Mouse (Mus musculus) heart, embryonic 16.5 days (tissue): Measurements from ENCODE around the gene Arid1b. TPM values are rescaled to one million over a fixed set of nuclear protein-coding genes. Genes with fewer than 3 reads are reported as not detected.

Experiments used
- ATAC-seq: fragments of 200-750 bp; cut with Nextera tagmentation; replicated peaks from 2 replicates; pipeline ENCODE4 v1.8.0; 2017; ENCODE audit warnings: moderate number of reproducible peaks; ENCODE audit not compliant: insufficient read depth, low FRiP score; ENCODE audit errors: extremely low read depth
- H3K27ac ChIP-seq: fragments of 300-500 bp; sonication (generic); 2 replicates; pipeline ENCODE4 v1.5.1; 2014; ENCODE audit warnings: mild to moderate bottlenecking, low read length, control low read depth, moderate library complexity
- H3K27me3 ChIP-seq: fragments of 300-500 bp; sonication (generic); 2 replicates; pipeline ENCODE4 v1.6.1; 2014; ENCODE audit warnings: low read length, mixed read lengths; ENCODE audit not compliant: control insufficient read depth, insufficient read depth
- H3K36me3 ChIP-seq: fragments of 300-500 bp; sonication (generic); 2 replicates; pipeline ENCODE4 v1.6.1; 2014; ENCODE audit not compliant: control insufficient read depth, insufficient read depth
- H3K4me1 ChIP-seq: fragments of 300-500 bp; sonication (generic); 2 replicates; pipeline ENCODE4 v1.6.1; 2014; ENCODE audit warnings: low read length, mixed read lengths; ENCODE audit not compliant: control insufficient read depth, insufficient read depth
- H3K4me2 ChIP-seq: fragments of 300-500 bp; sonication (generic); 2 replicates; pipeline ENCODE4 v1.6.1; 2014; ENCODE audit warnings: low read depth, mild to moderate bottlenecking, control low read depth, low read length
- H3K4me3 ChIP-seq: fragments of 300-500 bp; sonication (generic); 2 replicates; pipeline ENCODE4 v1.5.1; 2014; ENCODE audit warnings: mild to moderate bottlenecking, control low read depth, low read length
- H3K9ac ChIP-seq: fragments of 300-500 bp; sonication (generic); 2 replicates; pipeline ENCODE4 v1.6.1; 2014; ENCODE audit warnings: low read length, control low read depth
- H3K9me3 ChIP-seq: fragments of 300-500 bp; sonication (generic); replicated peaks from 2 replicates; pipeline ENCODE4 v1.6.1; 2016; ENCODE audit warnings: low read length; ENCODE audit not compliant: control insufficient read depth
- WGBS: fragments of 180-500 bp; shearing (Covaris S2); extraction: QIAGEN DNeasy Blood & Tissue Kit; methylation state at CpG from one replicate; pipeline ENCODE4 v1.1.7; 2014; 5-methylcytosine and 5-hydroxymethylcytosine counted together
- polyA plus RNA-seq: library from polyadenylated mRNA; unstranded; fragments of >200 nt; fragmentation: Nextera tagmentation; extraction: Ambion mirVana; gene quantifications from 2 replicates; pipeline ENCODE4 v1.2.1, GENCODE M21; 2015

The Arid1b gene
- polyA plus RNA-seq, 1 experiment from 2014 or later, result 7.1 TPM

DNA sequence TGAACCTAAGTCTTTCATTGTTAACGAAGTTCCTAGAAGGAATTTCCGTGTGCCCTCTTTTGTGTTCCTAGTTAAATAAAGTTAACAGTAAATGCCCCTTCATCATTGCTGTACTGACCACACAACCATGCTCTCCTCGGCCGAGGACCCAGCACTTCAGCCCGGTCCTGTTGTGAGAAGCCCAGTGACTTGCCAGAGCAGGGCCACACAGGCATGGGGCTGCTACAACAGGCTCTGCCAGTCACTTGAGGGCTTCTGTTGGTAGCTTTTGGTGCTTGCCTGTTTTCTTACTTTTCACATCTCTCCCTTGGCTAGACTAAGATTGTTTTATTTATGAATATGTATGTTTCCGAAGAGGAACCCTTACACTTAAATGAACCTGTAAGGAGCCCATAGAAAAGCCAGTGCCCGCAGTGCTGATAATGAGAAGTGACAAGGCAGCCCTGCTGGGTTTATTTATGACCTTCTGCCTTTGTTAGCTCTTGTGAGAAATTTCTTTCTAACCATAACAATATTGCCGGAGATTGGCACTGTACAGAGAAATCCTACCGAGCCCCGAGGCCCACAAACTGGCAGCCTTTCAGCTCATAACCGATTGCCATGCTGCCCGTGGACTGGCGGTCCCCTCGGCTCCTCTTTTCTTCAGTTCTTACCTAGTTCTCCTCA lies 234.0 kb downstream of the Arid1b start:
- Histone ChIP-seq H3K9ac (no peak overlapping the region), H3K4me3 (no peak overlapping the region), H3K27me3 (no peaks in the 10 kb centered on the region), H3K36me3 (no peaks in the 10 kb centered on the region), H3K4me1 (peaks cover 19% of the 10 kb centered on the region), H3K9me3 (no peaks in the 10 kb centered on the region), H3K4me2 (no peak overlapping the region), H3K27ac (no peak overlapping the region)
- no peak for ATAC-seq
- 81% methylated on average over 14 of the region's 14 CpGs for WGBS

DNA sequence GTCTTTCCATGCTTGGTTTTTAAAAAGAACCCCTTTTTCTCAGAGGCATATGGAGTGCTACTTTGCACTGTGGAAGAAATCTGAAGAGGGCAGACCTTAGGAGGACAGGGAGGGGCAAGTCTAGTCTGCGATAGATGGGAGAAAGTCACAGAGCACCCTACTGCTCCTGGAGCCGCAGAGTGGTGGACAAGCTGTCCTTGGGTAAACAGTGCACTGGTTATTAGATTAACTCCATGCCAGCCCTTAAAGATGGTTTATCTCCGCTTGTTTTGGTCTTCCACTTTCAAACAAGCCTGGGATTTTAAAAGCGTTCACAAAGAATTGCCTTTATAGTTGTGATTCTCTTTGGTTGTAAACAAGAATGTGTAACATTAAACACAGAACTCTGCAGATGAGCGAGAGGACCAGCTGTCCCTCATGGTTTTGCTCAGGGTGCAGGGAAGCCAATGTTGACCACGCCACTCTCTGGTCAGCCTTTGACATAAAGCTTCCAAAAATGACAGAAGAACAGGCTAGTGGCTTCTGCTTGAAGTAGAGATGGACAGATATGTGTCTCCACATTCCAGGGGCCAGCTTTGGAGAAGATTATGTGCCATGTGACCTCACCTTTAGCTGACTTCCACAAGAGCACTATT lies 234.6 kb downstream of the Arid1b start:
- no peaks in the 10 kb centered on the region for H3K9me3 ChIP-seq
- H3K4me1 ChIP-seq, result peaks cover 19% of the 10 kb centered on the region
- H3K9ac ChIP-seq, result no peak overlapping the region
- WGBS, result 85% methylated on average over 6 of the region's 6 CpGs
- no peak overlapping the region for H3K4me2 ChIP-seq
- no peak for ATAC-seq
- no peaks in the 10 kb centered on the region for H3K36me3 ChIP-seq
- no peak overlapping the region for H3K4me3 ChIP-seq
- H3K27ac ChIP-seq, result no peak overlapping the region
- no peaks in the 10 kb centered on the region for H3K27me3 ChIP-seq

DNA sequence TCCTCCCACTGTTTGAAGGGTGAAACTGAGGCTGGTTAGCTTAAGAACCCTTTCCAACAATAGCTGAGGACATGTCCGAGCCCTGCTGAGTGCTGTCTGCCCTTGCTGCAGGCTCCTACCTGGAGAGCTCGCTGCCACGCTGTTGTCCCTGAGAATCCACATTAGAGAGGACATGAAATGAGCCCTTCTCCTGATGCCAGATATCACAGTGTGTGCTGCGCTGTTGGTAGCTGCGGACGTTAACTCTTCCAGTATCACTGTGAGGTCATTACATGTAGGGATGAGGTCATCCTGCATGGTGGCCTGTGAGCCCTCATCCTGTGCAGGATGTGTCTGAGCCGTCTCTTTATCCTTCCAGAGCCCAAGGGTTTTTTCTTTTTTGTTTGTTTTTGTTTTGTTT lies 235.9 kb downstream of the Arid1b start:
- Histone ChIP-seq H3K36me3 (no peaks in the 10 kb centered on the region), H3K4me3 (no peak overlapping the region)
- WGBS, result 60% methylated on average over 7 of the region's 7 CpGs

DNA sequence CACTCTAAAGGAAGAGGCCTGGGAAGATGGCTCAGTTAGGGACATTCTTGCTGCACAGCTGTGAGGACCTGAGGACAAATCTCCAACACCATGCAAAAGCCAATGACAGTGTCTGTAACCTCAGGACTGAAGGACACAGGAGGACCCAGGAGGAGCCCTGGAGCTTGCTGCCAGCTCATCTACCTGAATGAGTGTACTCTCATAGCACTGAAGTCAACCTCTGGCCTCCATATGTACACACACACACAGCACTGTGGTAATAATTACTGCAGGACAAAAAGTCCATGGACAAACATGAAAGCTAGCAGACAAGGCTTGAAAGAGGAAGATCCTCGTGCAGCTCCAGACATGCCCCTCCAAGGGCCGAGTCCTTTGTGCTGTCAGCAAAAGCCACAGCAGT lies 238.0 kb downstream of the Arid1b start:
- no peak overlapping the region for H3K4me2 ChIP-seq
- no peak overlapping the region for H3K4me3 ChIP-seq
- H3K9ac ChIP-seq, result no peak overlapping the region
- H3K36me3 ChIP-seq, result no peaks in the 10 kb centered on the region
- H3K27ac ChIP-seq, result no peak overlapping the region
- peaks cover 16% of the 10 kb centered on the region for H3K4me1 ChIP-seq
- ATAC-seq, result no peak
- no peaks in the 10 kb centered on the region for H3K9me3 ChIP-seq
- no peaks in the 10 kb centered on the region for H3K27me3 ChIP-seq
- 43% methylated on average over 2 of the region's 2 CpGs for WGBS

More for the DNA sequence above, 235.9 kb downstream of the Arid1b start:
- no peak for ATAC-seq
- H3K9me3 ChIP-seq, result no peaks in the 10 kb centered on the region
- H3K4me1 ChIP-seq, result peaks cover 19% of the 10 kb centered on the region
- H3K27ac ChIP-seq, result no peak overlapping the region
- H3K27me3 ChIP-seq, result no peaks in the 10 kb centered on the region
- H3K9ac ChIP-seq, result no peak overlapping the region
- no peak overlapping the region for H3K4me2 ChIP-seq

DNA sequence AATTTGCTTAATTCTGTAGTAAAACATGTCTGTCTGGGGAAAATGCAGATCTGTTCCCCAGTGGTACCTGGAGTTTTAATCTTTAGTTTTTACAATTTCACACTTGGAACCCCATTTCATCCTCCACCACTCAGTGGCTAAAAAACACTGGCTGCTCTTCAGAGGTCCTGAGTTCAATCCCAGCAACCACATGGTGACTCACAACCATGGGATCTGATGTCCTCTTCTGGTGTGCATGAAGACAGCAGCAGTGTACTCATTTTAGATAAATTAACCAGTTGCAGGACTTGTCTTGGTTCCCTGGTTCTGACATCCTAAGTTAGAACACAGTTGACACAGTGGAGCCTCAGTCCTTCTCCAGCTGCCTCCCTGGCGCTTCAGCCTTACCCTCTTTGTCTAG lies 239.9 kb downstream of the Arid1b start:
- no peak overlapping the region for H3K9ac ChIP-seq
- H3K9me3 ChIP-seq, result no peaks in the 10 kb centered on the region
- H3K4me2 ChIP-seq, result no peak overlapping the region
- H3K27ac ChIP-seq, result no peak overlapping the region
- peaks cover 29% of the 10 kb centered on the region for H3K4me1 ChIP-seq
- ATAC-seq, result no peak
- H3K27me3 ChIP-seq, result no peaks in the 10 kb centered on the region
- whole genome bisulfite sequencing, result 92% methylated on average over 1 of the region's 1 CpGs
- H3K4me3 ChIP-seq, result no peak overlapping the region
- H3K36me3 ChIP-seq, result no peaks in the 10 kb centered on the region

DNA sequence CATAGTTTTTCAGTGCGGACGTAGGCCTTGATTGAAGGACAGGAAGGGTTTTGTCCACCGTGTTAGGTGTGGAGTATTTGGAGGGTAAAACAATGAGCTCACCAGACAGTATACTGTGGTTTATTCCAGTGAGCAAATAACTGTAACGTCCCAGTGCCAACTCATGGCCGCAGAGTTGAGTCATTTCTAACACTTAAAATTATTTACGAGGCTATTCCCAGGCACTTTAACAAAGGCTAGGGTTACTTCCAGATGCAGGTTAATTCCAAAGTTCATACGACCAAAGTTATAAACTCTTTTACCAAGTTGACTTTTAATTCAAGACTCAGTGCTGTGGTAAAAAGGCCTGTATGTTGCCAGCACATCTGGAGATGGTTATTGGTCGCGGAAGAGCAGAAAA lies 240.9 kb downstream of the Arid1b start:
- no peaks in the 10 kb centered on the region for H3K9me3 ChIP-seq
- no peaks in the 10 kb centered on the region for H3K36me3 ChIP-seq
- H3K27me3 ChIP-seq, result no peaks in the 10 kb centered on the region
- no peak for ATAC-seq
- H3K4me1 ChIP-seq, result peaks cover 33% of the 10 kb centered on the region
- H3K4me2 ChIP-seq, result no peak overlapping the region
- H3K9ac ChIP-seq, result no peak overlapping the region
- no peak overlapping the region for H3K27ac ChIP-seq
- H3K4me3 ChIP-seq, result no peak overlapping the region
- WGBS, result 85% methylated on average over 9 of the region's 9 CpGs

DNA sequence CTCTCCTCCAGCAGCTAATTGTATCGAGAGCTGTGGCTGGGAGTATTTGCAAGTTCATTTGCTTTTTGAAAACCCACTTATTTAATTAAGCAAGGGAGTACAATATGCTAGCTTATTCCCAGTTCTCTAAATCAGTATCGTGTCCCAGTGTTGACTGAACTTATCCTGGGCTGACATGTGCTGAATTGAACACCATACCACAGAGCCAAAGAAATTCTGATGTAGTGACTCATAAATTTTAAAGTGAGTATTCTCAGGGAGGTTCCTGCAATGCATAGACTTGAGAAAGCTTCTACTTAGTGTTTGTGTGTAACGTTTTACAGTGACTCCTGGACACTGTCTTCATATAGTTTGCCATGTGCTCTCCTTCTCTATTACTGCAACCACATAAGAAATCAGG lies 243.6 kb downstream of the Arid1b start:
- 43% methylated on average over 3 of the region's 3 CpGs for WGBS
- ATAC-seq, result peak; percentile 54; the same call in 1 of the 2 replicates
- no peak overlapping the region for H3K9ac ChIP-seq

DNA sequence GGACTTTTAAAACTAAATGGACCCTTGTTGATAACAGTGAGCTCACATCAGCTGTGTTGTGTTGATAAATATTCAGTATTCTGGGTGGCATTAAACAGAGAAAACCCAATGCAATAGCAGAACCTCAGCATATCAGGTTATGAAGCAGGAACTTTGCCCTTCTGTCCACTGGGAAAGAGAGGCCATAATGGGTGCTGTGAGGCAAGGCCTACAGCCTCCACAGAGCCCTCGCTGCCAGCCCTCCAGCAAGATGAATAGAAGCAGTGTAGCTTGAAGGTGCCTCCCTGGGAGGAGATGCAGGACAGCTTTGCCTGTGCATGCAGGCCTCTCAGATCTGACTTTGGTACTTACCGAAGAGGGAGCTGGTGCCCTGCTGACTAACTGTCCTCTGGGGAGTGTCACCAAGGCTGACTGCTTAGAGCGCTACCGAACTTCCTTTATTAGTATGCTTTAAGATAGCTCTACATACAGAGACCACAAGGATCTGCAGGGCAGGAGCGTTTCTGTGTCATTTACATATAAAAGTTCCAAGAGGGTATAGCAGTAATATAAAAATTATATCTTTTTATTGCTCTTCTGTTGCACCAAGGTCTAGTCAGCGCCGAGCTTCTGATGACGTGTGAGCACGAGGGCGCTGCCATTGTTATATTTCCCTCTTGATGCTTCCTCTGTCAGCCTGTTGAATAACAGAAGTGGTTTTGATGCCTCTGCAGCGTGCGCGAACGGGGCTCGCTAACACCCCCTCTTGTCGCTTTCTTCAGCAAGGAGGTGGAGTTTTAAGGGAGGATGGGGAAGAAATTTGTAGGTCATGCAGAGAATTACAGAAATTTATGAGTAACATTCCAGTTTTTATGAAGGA lies 244.5 kb downstream of the Arid1b start:
- H3K4me1 ChIP-seq, result peaks cover 30% of the 10 kb centered on the region
- 45% methylated on average over 16 of the region's 16 CpGs for WGBS
- H3K9me3 ChIP-seq, result no peaks in the 10 kb centered on the region
- H3K36me3 ChIP-seq, result no peaks in the 10 kb centered on the region
- no peak overlapping the region for H3K4me3 ChIP-seq
- 0 out of 2 replicates have a peak, but pooled peaks have one; percentile 37 for ATAC-seq
- peak overlapping the region; percentile 25 for H3K4me2 ChIP-seq
- no peaks in the 10 kb centered on the region for H3K27me3 ChIP-seq
- no peak overlapping the region for H3K9ac ChIP-seq
- peak overlapping the region; percentile 47 for H3K27ac ChIP-seq

More for the DNA sequence above, 243.6 kb downstream of the Arid1b start:
- Histone ChIP-seq H3K36me3 (no peaks in the 10 kb centered on the region), H3K4me3 (no peak overlapping the region), H3K4me2 (no peak overlapping the region), H3K4me1 (peaks cover 30% of the 10 kb centered on the region), H3K9me3 (no peaks in the 10 kb centered on the region), H3K27me3 (no peaks in the 10 kb centered on the region), H3K27ac (0 out of 2 replicates have a peak overlapping the region, but pooled peaks have one; percentile 3)

DNA sequence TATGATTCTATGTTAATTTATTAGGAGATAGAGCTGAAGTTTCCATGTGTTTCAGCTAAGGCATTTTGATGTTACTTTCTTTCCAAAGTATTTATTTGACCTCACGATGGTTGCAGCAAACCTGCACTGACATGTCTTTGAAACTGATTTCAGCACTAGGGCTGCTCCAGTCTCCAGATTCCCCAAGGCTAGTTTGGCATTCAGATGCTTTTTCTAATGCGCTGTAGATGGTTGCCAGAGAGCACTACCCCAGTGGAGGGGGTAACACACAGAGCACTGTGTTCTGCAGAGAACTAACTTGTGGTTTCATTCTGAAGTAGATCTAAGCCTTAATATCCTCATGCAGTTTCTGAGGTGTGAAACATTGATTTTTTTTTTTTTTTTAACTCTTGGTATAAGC lies 250.4 kb downstream of the Arid1b start:
- WGBS, result 87% methylated on average over 2 of the region's 2 CpGs
- Histone ChIP-seq H3K9me3 (no peaks in the 10 kb centered on the region), H3K27me3 (no peaks in the 10 kb centered on the region), H3K9ac (no peak overlapping the region), H3K4me1 (peaks cover 34% of the 10 kb centered on the region), H3K27ac (no peak overlapping the region), H3K4me3 (no peak overlapping the region), H3K4me2 (no peak overlapping the region), H3K36me3 (no peaks in the 10 kb centered on the region)
- no peak for ATAC-seq
